Mouse (Mus musculus) central nervous system, embryonic 18 days (tissue): ENCODE results near the gene Vmn2r53. TPM values are rescaled to one million over a fixed set of nuclear protein-coding genes. Genes with fewer than 3 reads are reported as not detected.

Experiments used
- polyA plus RNA-seq: library from polyadenylated mRNA; depleted of rRNA; stranded (reverse); fragments of >200 nt; gene quantifications from 2 replicates; pipeline ENCODE4 v1.2.3, GENCODE M21; 2012; rRNA removed

The Vmn2r53 gene
- polyA plus RNA-seq = under 0.01 and 0.01 TPM in 2 replicates

GRCm38 (mm10) chr7:12608688-12609087 lies at the start of gene Vmn2r53:
Gene Vmn2r53, minus strand, starts transcription at chr7:12608788.

GRCm38 (mm10) chr7:12640219-12640618 lies 31.6 kb upstream of the Vmn2r53 start, which contains the start of gene Vmn2r54:
Gene Vmn2r54, minus strand, starts transcription at chr7:12640319.

Other genes starting within 250 kb of the Vmn2r53 start
- gene Vmn1r84, start 239.5 kb downstream of the Vmn2r53 start, polyA plus RNA-seq = not detected in 2 replicates
- gene Zfp551, start 186.0 kb downstream of the Vmn2r53 start, polyA plus RNA-seq = 5.9 and 6.3 TPM in 2 replicates
- 16.5 and 17.3 TPM in 2 replicates for gene Zfp606, start 130.5 kb downstream of the Vmn2r53 start, polyA plus RNA-seq
- gene 2900092C05Rik, start 96.3 kb downstream of the Vmn2r53 start, polyA plus RNA-seq = not detected in 2 replicates
- not detected in 2 replicates for gene Vmn2r54, start 31.5 kb upstream of the Vmn2r53 start, polyA plus RNA-seq
- not detected in 2 replicates for gene Vmn2r55, start 76.2 kb upstream of the Vmn2r53 start, polyA plus RNA-seq
- gene Vmn2r56, start 126.2 kb upstream of the Vmn2r53 start, polyA plus RNA-seq = 0.01 TPM in 1 of 2 replicates, not detected in the other
- 39.2 and 40.2 TPM in 2 replicates for gene Zscan18, start 194.8 kb upstream of the Vmn2r53 start, polyA plus RNA-seq
- 20.6 and 21.3 TPM in 2 replicates for gene Zfp329, start 210.1 kb upstream of the Vmn2r53 start, polyA plus RNA-seq
- gene Zfp110, start 226.0 kb upstream of the Vmn2r53 start, polyA plus RNA-seq = 12.7 and 13.3 TPM in 2 replicates